Mouse (Mus musculus) naive thymus-derived CD4-positive, alpha-beta T cell, adult 2 months (primary cell): ENCODE results near the gene Olfr1252.

Source experiments
- DNase-seq: peaks from one replicate; pipeline ENCODE4 v3.0.0-alpha.2; 2011; ENCODE audit warnings: low read depth

Gene Olfr1252

DNA sequence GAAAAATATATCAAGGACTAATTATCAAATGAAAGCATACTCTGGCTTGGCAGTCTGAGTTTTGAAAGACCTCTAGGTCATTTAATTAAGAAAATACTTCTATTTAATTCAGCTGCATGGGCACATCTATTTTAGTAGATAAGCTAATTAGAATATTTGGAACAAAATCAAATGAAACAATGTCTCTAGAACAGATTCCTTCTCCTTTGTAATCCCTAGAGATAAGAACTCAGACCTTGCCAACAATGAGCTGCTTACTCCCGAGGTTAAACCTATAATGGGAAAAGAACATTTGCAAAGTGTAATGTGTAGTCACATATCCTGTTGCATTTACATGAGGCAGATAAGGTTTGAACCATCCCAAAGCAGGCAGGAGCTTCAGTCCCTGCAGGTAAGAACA lies at the start of gene Olfr1252:
Gene Olfr1252, minus strand, starts transcription at position 101 of the 400 bp plus-strand sequence.
- no peak for DNase-seq

GRCm38 (mm10) chr2:89756990-89757389 lies 32.2 kb upstream of the Olfr1252 start, which contains the start of gene Olfr1253:
Gene Olfr1253, minus strand, starts transcription at chr2:89757090.
- DNase-seq = no peak

DNA sequence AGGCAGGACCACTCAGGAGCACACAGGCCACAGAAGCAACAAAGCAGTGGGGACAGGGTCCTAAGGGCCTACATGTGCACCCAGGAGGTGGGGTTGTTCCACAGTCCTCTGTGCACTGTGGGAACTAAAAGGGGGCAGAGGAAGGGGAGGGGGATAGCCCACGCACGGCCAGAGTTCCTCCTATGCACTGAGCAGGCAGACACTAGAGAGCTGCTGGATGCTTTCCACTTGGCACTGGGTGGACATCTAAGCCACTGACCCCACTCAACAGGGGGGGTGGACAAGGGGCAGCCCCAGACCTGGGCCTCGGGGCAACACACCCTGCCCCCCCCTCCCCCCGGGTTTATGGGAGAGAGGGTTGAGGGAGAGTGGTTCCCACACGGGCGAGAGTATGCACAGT lies 32.8 kb downstream of the Olfr1252 start:
- no peak for DNase-seq

DNA sequence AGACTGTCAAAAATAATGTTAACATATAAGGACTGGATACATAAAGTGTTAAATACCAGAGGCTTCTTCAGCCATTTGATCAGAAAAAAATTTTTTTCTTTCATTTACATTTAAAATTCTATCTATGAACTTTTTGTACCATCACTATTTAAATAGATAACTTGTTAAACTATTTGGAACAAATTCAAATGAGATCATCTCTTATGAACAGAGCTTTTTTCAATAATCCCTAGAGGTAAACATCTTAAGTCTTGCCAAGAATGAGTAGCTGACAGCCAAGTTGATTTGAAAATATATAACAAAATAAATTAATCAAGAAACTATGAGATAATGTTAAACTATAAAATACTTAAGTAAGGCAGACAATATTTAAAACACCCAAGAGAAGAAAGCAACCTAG lies 53.0 kb downstream of the Olfr1252 start, which contains the start of gene Olfr1251:
Gene Olfr1251, minus strand, starts transcription at position 101 of the 400 bp plus-strand sequence.
- DNase-seq = no peak
